Mouse (Mus musculus): Measurements from ENCODE around the gene Gm21887.
A peak's percentile ranks its signal among the peaks of the same experiment; 100 is the strongest.
"Not testable (repeated sequence)": the region's sequence is repeated elsewhere in the genome, so short reads cannot be mapped to it uniquely, and the experiment has no call there.

Gm21887 gene

DNA sequence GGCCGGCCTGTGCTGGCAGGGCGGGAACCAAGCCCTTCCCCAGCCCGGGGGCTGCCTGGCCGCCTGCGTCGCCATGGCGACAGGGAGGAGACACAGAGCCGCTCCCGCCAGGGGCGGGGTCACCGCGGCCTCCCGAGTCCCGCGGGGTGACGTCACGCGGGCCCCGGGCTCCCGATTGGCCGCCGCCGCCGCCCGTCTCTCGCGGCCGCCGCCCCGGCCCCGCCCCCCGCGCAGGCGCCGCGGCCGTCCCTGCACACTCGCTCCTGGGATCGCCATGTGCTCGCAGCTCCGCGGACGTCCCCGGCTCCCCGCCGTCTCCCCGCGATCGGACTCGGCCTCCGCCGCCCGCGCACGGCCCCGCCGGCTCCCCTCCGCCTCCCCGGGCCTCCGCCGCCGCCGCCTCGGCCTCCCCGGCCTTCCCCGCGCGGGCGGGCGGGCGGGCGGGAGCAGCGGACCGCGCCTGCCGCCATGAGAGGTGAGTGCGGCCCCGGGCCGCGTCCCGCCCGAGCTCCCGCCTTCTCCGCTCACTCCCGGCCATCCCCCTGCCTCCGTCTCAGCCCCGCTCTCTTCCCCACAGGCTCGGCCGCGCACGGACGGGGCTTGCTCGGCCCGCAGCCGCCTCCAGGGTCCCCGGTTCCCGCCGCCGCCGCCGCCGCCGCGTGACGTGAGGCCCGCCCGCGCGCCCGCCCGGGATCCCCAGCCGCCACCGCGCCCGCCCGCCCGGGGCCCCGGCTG lies at the start of gene Gm21887:
Gene Gm21887 (plus strand): TSS at position 644 of the 735 bp plus-strand sequence.
- peak; percentile 100 for DNase-seq (ENCODE audit: low spot score)

DNA sequence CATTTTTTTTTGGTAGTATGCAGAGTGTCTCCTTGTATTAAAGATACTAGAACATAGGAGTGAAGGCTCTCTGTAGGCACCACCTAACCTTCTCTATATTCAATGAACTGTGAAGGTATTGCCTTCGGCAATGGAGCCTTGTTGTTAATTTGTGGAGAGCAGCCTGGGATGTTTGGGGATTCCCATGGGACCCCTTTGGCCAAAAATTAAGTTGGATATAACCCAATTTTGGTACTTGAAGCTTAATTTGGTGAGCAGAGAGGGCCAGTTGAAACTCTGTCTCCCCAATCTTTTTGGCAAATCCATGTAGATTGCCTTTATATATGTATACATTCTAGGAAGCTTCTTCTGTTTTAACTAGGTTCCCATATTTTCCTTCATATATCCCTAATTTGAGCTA lies 40.1 kb upstream of the Gm21887 start:
- no peak for DNase-seq (ENCODE audit: low spot score)

DNA sequence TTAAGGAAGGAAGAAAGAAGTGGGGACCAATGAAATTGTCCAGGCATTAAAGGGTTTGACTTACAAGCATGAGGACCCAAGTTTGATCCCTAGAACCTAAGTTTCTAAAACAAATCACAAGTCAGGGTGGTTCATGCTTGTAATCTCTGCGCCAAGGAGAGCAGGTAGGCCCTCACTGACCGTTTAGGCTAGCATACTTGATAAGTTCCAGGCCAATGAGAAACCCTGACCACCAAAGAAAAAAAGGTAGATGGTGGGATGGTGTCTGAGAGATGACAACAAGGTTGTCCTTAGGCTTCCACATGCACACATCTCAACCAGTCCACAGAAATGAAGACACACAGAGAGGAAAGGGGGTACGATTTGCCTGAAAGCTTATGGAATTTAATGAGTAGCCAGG lies 39.7 kb upstream of the Gm21887 start:
- peak; percentile 3 for DNase-seq (ENCODE audit: low spot score)

DNA sequence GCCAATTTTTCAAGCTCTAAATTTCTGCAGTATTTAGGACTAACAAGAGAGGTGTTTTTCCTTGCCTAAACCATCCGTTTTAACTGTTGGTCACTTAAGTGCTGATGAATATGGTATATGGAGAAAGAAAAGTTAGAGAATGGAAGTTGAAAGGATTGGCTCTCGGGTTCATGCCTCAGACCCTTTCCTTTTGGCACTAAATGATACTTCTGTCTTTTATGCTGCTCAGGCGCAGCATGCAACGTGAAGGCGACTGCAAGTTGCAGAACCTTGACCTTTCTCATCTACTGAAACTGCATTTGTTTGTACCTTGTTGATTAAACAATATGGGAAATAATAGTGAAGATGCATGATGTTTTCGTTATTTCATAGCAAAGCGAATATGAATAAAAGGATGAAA lies 38.9 kb upstream of the Gm21887 start:
- DNase-seq (ENCODE audit: low spot score): not testable (repeated sequence)

DNA sequence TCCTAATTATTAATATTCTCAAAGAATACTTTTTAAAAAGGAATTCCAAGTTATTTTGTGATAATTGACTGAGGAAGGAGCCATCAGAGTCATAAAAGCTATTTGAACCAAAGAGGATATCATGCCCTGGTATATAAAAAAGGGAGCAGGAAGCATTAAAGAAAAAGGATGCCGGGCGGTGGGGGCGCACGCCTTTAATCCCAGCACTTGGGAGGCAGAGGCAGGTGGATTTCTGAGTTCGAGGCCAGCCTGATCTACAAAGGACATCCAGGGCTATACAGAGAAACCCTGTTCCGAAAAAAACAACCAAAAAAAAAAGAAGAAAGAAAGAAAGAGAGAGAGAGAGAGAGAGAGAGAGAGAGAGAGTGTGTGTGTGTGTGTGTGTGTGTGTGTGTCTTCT lies 37.9 kb upstream of the Gm21887 start:
- DNase-seq (ENCODE audit: low spot score): not testable (repeated sequence)

DNA sequence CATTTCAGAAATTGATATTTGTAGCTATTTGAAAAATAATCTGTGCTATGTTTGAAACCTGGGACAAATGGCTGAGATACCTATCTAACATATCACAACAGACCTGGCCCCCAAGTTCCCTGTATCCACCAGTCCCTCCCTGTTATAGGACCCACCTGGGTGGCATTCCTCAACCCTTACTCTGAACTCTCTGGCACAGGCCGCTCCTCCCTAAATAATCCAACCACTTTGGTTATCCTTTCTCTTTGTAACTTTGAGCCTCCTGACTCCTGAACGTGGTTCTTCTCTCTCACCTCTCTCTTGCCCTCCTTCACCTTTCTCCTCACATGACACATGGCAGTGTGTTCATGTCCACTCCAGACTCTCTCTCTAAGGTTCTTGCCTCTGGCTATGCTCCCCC lies 37.3 kb upstream of the Gm21887 start:
- DNase-seq (ENCODE audit: low spot score): peak; percentile 7

DNA sequence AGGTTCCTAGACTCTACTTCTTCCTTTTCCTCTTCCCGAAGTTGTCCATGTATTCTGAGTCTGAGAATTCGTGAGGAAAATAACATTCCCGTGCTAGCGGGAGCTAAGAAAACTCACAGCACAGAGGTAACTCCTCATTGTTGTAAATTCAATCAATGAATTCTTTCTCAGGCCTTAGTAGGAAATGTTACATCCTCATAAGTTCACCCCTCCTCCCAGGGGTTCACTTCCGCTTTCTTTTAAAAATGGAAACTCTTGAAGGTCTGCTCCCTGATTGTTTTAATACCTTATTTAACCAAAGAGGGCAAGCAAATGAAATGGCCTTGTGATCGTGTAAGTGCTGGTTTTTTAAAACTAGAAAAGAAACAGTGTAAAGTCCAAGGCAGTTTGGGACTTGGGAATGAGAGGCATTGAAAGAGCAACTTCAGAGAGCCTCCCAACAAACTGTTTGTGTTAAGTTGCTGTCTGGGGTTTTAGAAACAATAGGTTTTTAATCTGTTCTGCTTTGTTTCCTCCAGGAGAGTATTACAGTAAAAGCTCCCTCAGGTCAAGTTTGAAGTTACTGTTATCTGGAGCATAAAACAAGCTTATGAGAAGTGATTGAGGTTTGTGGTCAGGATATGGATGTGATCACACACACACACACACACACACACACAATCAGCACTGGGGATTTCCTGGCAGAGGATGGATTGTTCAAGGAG lies 36.5 kb upstream of the Gm21887 start:
- DNase-seq (ENCODE audit: low spot score): peak; percentile 5

DNA sequence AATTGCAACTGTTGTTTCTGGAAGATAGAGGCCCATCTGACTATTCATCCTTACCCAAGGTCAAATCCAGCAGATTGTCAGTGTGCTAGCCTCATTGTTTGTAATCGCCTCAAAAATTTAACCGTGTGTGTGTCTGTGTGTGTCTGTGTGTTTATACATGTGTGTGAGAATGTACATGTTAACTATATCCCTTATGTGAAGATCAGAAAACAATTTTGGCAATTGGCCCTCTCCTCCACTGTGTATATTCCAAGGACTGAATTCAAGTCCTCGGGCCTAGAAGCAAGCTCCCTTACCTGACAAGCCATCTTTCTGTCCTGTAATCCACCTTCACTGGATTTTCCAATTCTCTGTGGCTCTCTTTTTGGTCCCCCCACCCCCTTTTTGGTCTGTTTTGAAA lies 35.7 kb upstream of the Gm21887 start:
- peak; percentile 16 for DNase-seq (ENCODE audit: low spot score)

DNA sequence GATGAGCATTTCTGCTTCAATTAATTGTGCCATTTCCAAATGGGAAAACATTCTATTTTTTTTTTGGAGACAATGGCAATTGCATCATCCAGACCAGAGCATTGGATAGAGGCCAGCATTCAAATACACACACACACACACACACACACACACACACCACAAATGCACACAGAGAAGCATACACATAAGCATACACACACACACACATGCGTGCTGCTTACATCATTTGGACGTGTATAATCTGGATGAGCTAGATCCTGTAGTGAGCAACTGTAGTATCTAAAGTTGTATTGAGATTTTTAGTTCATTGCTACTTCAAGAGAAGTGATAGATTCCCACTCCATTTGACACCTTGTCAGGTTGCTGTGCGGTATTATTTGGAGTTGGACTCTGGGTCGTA lies 35.0 kb upstream of the Gm21887 start:
- peak; percentile 15 for DNase-seq (ENCODE audit: low spot score)

DNA sequence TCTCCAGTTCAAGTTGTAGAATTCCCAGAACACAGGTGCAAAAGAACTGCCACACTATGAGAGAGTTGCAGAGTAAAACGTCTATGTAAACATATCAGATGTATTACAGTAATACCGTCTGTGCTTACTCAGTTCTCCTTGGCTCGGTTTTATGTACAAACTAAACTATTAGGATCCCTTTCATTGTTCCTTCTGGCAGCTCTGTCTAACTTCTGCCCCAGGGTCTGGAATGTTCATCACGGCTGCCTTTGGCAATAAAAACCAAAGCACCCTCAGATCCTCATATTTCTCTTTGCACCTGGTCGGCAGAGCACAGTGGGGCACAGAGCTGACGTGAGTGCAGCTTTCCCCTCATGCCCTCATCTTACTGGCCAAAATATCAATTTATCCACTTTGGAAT lies 34.5 kb upstream of the Gm21887 start:
- DNase-seq (ENCODE audit: low spot score): peak; percentile 19

DNA sequence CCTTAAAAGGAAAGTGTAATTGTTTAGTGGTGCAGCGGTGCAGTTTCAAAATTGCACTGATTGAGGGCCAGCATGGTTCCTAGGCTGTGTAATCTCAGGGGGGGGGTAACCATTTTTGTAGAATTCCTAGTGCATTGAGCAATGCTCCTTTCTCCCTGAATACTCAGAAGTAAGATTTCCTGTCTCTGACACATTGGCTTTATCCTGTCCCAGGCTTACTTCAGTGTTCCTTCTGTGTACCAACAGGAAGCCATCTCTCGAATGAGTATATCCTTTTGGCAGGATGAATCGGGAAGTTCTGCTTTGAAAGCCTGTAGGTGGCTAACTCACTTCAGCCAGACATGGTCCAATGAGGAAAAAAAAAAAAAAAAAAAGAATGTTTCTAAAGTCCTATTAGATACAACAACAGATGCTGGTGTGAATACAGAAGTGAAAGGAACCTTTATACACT lies 33.8 kb upstream of the Gm21887 start:
- peak; percentile 29 for DNase-seq (ENCODE audit: low spot score)

DNA sequence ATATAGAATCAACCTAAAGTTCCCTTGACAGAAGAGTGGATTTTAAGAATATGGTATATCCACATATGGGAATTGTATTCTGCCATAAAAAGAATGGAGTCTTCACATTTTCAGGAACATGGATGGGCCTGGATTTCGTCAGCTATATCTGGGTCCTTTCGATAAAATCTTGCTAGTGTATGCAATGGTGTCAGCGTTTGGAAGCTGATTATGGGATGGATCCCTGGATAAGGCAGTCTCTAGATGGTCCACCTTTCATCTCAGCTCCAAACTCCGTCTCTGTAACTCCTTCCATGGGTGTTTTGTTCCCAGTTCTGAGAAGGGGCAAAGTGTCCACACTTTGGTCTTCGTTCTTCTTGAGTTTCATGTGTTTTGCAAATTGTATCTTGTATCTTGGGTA lies 33.1 kb upstream of the Gm21887 start:
- DNase-seq (ENCODE audit: low spot score): peak; percentile 4

DNA sequence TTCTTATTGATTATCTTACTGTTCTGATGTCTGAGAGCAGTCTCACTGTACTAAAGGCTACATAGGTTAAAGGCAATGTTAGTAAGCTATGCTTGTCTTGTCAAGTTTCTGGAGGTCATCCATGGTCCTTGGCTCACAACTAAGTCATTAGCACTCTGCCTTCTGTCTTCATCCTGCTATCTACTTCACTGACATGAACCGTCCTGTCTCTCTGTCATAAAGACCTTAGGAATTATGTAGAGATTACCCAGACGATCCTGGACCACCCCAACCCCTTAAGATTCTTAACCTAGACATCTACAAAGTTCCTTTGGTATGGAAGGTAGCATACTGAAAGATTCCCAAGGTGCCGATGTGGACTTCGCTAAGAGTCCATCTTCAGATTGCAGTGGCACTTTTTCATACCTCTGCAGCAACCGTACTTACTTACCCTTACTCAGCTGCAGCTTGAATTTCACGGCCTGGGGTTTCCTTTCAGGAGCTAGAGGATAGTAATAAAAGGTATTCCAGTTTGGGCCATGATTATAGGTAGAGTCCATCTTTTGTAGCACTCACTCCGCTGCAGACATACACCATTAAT lies 31.5 kb upstream of the Gm21887 start:
- DNase-seq (ENCODE audit: low spot score): peak; percentile 38

DNA sequence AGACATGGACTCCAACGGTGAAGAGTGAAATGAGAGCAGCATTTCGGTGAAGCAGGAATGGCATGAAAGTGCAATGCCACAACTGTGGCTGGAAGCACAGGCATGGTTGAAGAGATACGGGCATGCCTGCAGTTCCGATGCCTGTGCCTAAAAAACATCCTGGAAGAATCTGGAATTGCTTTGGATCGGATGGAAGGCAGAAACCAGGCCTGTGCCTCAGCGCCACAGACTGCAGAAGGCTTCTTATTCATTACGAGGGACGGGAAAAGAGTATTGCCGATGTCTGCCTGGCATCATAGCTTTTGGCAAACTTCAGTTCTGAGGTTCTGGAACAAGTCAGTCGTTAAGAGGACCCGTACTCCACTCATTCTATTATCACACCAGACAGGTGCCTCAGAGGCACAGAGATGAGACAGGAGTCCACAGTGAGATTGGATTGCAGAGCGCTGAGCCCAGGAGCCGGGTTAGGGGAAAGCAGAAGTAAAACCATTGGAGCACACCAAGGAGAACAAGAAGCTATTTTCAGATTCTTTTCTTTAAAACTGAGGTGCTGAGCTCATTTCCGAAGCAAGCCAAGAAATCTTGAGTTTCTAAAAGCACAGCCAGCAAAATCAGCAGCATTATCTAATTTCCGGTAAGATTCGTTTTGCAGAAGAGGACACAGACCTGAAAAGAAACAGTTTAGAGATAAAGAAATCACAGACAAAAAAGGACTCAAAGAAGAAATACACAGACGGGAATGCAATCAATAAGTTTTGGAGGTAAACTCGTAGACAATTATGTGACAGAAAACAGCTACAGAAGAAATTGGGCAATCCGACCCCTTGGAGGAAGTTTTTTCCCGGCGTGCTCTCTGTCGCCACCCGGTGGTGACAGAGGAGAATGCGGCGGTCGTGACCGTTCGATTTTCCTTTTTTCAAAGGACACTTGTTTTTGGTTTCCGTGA lies 30.8 kb upstream of the Gm21887 start:
- peak; percentile 85 for DNase-seq (ENCODE audit: low spot score)

DNA sequence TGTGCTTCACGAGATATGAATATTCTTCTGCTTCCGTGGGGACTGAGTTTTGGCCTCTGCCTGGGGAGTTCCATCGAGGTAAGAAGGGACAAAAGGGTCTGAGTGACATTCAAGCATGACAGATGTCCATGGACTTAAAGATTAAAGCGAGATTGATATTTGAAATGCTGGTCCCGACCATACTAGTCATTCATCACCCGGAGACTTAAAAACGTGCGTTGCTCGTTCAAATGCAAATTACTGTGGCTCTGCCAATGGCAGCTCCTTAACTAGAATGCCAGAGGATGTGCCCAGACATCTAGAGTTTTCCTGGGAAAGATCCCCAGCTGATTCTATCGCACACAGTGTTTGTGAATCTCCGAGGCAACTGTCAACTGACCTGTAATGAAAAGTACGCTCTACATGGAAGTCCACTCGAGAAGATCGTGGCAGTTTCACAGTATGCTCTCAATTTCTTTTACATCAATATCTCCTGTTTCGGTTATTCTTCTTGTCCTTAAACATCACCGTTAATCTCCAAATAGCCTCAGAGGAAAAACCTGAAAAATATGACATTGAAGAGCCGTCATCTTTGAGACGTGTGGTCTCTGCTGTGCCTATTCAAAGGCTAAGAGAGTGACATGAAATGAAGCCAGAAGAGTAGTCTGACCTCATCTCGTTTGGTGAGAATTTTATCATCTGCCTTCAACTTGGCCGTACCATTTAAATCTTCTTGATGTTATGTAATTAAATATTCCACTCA lies 29.8 kb upstream of the Gm21887 start:
- peak; percentile 36 for DNase-seq (ENCODE audit: low spot score)

DNA sequence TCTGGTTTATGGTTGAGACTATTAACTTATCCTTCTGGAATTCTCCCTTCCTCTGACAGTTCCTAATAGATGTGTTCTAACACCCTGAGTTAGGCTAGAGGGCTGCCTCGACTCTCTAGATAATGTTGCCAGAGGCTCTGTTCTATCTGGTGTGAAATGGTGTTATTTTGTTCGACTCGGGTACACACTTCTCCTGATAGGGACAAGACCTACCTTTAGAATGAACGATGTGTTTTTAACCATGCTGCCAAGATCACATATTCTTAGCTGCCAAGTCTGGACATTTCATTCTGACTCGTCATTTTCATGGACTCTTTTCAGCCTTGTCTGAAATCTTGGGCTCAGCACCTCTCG lies 29.3 kb upstream of the Gm21887 start:
- DNase-seq (ENCODE audit: low spot score): peak; percentile 19

DNA sequence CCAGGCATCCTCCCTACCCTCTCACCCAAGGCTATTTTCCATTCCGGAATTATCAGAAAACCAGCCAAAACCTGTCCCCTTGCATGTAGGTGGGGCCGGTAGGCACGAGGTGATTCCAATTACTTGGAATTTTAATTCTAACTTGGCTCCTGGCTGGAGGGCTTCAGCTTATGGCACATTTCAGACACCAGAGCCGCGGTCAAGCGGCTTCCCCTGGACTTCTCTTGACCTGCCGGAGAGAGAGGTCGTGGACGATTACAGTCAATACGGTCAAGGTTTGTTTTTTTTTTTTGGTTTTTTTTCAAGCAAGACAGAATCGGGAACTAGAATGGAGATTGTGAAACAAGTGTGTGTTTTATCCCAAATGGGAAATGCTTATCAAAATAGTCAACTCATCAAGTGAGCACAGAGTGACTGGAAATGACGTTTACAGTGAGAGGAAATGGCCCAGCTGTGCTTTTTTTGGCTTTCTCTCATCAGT lies 28.6 kb upstream of the Gm21887 start:
- peak; percentile 37 for DNase-seq (ENCODE audit: low spot score)

DNA sequence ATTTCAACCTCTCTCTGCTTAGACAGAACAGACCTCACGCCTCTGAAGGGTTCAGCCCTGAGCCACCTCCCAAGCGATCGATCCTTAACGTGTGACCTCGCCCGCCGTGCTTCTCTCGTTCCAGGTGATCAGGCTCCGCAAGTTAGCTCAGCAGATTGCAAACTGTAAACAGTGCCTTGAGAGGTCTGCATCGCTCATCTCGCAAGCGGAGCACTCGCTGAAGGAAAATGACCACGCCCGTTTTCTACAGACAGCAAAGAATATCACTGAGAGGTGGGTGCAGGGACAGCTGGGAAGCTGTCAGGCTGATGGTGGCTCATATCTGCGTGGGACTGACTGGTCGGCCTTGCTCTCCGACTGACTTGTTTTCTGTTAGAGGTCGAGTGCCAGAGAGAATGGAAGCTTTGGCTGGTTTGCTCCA lies 27.7 kb upstream of the Gm21887 start:
- peak; percentile 60 for DNase-seq (ENCODE audit: low spot score)

DNA sequence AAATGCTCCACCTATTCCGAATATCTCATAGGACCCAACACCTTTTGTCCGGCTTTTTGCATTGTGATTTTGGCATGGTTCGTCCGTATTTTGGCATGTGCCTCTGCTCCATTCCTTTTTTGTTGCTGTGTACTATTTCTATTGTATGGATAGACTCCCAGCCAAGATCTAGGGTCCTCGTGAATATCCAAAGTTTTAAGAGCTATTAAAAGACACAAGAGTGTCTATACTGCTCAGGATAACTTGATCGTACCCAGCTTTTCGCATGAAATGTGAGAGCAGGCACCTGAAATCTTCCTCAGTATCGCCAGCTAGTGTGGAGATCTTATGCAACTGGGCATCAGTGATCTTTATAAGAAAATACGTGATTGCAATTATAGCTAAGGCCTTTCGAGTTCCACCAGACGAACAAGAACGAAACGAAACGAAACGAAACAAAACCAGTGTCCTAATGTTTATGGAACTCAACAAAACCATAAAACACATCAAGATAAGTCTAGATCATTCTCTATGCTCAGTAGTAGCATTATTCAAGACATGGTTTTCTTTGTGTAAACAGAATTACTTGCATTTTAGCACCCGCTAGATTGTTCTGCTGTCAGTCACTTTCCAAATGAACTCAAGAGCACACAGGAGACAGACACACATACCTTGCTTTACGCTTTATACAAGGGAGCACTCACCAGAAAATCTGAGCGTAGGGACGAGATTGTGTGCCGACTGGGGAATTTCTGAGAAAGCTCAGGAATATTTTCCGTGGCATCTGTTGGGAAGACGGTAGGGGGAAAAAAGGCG lies 26.7 kb upstream of the Gm21887 start:
- peak; percentile 31 for DNase-seq (ENCODE audit: low spot score)

DNA sequence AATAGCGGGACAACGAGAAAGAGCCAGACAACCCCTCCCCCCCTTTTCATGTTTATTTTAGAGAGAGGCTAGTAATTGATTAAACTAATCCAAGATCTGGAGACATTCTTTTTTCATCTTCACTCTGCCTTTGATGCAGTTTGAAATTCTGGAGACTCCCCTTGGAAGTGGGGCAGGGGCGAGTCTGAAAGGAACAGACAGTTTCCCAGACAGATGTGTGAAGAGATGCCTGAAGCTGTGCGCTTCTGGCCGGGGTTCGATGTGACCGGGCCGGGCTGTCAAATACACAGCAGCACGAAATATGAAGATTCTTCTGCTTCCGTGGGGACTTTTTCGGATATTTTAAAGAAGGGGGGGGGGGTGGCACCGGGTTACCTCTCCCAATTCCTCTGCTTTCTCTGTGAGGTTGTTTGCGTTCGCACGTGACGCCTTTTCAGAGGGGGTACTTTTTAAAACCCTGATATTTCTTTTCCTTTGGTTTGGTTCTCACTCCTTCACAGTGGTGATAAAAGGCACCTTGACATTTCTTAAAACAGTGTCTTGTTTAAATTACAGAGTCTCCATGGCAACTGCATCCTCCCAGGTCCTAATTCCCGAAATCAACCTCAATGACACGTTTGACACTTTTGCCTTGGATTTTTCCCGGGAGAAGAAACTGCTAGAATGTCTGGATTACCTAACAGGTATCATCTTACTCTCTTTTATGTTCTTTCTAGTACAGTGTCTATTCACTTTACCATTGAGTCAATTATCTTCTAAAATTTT lies 25.9 kb upstream of the Gm21887 start:
- peak; percentile 33 for DNase-seq (ENCODE audit: low spot score)

Data from urinary bladder, postnatal 25 days (tissue).